Mouse (Mus musculus): ENCODE measurements at regions not wholly inside any gene's neighbourhood (a gene's known extent, or its start where the extent isn't known, plus 50 kb on each side); places are given as distances from the start of the nearest gene placed in this dataset.

DNA sequence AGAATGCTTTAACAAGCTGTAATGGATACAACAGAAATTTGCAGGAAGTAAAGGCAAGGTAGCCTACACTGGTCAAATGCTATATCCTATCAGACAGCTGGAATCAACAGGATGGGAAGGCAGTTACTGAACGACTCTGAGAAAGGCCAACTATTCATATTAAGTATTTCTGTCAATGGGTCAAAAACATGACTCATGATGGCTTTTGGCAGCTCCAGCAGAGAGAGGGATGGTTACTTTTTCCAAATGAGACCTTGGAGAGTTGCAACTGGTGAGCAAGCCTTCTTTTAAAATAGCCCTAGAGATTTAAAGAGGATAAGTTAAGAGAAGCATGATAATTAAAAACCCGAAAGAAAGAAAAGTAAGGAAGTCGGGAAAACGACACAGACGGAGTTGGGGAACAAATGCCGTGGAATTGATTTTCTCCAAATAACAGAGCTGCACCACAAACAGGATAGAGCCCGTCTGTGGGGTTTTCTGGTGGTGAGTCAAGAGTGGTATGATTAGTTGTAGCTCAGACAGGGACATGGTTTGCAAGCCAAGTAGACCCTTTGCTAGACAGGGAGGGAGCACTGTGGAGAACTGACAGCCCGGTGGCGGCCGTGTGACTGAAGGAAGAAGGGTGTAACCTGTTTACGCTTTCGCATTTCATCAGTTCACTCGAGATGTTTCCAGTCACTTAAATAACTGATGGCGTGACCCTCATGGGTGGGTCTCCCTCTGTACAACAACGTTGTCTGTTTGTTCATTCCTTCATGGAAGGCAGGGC, 3638.1 kb upstream of the Gm7489 start:
- peak; percentile 30 to 59 for DNase-seq (ENCODE audit: low spot score in 2 of 2)

DNA sequence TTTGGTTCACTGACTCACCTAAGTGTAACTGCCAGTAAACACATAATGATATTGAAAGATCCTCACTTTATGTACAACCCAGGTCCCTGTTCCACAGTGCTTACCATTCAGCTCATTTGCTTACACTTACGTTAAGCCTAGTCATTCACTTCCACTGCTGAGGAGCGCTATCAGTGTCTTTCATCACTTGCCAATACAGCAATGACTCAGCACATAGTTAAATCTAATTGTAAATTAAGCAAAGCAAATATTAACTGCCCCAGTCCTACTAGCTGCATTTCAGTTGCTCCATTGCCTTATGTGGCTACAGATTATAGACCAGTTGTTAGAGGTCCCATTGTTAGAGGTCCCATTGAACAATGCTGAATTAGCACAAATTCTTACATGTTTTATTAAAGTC, 3624.6 kb upstream of the Gm7489 start:
- DNase-seq (ENCODE audit: low spot score in 2 of 2) = no peak

DNA sequence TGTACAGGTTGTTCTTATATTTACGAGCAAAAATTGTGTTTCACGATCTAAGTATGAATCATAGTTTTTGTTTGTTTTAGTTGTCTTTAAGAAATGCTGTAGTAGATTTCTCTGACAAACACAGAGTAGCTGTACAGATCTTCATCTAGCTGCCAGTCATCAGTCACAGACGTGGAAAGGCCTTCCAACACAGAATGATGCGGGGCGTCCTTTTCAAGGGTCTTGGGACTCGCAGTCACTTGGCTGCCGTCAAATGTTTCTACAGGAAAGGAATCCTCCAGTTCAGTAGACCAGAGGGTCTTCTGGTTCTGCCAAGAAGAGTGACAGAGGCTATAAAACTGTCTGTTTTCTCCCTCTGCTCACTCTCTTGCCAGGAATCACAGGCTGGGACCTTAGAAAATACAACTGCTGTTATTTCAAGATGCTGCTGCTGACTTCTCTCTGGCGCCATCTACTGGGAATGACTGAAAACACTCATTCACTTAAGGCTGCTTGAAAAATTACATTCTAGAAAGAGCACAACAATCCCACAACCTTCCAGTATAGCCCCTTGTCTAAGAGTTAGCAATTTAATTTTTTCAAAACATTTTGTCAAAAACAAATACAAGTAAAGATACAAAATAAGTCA, 3623.3 kb upstream of the Gm7489 start:
- peak in 1 of 2 experiments; percentile 40 for DNase-seq (ENCODE audit: low spot score in 2 of 2)

DNA sequence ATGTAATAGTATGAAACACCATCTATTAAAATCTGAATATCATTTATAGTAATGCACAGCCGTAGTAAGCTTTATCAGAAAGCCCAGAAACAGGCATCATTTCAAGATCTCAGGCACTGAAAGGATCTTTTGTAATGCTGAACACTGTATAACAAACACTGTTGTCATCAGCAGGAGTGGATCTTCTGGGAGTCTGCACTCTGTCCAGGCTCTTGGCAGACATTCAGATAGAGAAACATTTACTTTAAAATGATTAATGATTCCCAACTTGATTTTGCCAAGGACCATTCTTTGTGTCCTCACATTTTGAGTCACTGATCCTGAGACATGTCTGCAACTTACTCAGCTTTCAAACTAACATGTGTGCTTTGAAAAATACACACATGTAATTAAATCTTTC, 3617.2 kb upstream of the Gm7489 start:
- no peak for DNase-seq (ENCODE audit: low spot score in 2 of 2)

DNA sequence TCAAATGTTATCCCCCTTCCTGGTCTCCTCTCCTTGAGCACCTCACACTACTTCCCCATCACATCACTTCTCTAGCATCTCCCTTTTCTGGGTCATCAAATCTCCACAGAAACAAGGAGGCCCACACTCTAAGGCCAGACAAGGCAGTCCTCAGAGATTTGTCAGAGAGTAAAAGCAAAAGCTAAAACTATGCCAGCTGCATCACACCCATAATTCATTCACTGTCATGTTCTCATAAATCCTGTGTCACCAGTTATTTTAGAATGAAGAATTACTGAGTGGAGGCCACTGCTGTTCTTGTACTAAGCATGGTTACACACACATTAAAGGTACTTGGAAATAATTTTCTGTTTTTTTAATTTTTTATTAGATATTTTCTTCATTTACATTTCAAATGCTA, 3613.1 kb upstream of the Gm7489 start:
- DNase-seq (ENCODE audit: low spot score in 2 of 2) = no peak

DNA sequence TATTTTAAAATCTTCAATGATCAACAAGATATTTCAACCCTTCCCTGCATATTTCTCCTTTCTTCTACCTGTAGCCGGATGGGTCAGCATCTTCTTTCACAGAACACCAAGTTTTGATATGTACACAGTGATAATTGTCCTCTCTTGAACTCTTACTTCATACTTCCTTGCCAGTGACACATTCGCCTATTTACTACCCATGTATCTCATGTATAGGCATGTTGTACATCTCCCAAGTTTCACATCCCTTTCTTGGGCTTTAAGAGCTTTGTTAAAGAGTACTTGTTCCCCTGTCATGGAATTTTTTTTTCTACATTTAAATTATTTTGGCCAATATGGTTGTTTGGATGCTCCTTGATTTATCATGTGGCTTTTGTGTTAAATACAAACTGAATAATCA, 3602.1 kb upstream of the Gm7489 start:
- no peak for DNase-seq (ENCODE audit: low spot score in 2 of 2)

DNA sequence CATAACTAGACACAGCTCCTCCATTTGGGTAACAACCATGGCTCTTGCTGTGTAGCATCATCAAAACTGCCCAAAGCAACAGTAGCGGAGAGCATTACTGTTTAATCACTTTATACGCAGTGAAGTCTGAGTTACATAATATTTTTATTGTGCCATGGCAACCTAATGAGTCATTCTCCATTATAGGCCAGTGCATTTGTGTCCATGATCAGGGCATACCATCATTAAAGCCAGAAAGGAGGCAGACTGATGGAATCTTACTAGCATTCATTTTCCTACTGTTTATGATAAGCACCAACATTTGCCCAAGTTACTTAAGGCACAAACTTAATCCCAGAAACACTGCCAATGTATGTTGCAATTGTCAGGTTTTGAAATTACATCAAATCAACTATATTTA, 3601.2 kb upstream of the Gm7489 start:
- DNase-seq (ENCODE audit: low spot score in 2 of 2) = no peak

DNA sequence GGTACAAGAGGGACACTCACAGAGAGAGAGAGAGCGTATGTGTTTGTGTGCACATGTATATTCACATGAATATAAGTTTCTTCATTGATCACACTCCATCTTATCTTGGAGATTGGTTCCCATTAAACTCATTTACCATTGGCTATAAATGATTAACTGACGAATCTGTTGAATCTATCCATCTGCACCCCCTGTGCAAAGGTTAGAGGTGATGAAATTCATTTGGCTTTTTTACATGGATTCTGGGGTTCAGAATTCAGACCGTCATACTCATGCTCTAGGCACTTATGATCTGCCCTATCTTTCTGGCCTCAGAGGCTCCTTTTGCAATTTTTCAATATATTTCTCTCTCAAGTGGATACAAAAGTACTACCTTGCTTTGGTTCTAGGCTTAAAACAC, 3582.9 kb upstream of the Gm7489 start:
- no peak for DNase-seq (ENCODE audit: low spot score in 2 of 2)

DNA sequence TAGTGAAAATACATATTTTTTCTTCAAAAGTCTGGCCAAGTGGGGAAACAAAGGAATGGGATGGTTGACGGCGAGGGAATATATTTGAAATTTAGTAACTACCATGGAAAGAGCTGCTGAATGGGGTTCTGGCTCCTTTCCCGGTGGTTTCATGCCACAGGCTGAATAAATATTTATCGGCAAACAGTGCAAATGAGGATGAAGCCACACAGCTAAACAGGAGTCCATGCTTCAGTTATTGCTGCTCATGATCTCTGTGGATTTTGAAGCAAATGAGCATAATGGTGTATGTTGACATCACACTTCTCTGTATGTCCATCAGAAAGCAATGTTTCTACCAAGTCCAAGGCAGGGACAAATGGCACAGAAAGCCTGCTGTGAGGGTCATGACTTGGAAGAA, 3580.6 kb upstream of the Gm7489 start:
- no peak for DNase-seq (ENCODE audit: low spot score in 2 of 2)

DNA sequence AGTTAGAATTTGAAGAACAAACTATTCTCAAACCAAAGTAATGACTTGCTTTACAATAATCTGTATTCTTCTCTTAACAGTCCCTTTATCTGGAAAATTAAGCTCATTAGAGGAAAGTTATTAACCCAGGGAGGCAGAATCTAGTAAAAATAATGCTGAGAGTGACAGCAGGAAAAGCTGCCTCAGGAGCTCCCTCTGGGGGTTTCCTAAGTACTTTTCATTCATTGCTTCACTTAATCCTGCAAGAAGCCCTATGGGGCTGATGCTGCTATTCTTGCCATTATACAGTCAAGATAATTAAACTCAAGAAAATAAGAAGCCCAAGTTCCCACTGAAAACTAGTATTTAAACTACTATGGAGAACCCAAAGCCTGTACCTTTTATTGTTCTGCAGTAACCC, 3563.9 kb upstream of the Gm7489 start:
- no peak for DNase-seq (ENCODE audit: low spot score in 2 of 2)

DNA sequence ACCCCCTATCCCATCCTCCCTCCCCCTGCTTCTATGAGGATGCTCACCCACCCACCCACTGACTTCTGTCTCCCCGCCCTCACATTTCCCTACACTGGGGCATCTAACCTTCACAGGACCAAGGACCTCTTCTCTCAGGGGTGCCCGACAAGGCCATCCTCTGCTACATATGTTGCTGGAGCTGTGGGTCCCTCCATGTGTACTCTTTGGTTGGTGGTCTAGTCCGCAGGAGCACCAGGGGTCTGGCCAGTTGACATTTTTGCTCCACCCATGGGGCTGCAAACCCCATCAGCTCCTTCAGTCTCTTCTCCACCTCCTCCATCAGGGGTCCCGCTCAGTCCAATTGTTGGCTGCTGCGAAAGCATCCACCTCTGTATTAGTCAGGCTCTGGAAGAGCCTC, 3539.2 kb upstream of the Gm7489 start:
- no peak for DNase-seq (ENCODE audit: low spot score in 2 of 2)

DNA sequence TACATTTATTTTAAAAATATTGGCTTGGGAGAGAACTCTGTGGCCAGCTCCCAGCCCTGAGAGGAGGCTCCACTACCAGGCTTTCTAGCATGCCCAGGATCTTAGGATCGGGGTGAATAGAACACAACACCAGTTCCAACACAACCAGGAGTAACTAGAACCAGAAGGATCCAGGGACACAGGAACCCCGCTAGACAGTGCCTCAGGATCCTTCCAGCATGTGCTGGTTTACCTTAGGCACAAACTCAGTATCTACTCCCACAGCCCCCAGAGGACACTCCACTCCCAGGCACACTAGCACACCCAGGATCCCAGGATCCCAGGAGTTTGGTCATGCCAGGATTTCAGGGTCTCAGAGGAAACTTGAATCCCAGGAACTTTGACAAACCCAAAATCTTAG, 3537.8 kb upstream of the Gm7489 start:
- DNase-seq (ENCODE audit: low spot score in 2 of 2) = no peak

DNA sequence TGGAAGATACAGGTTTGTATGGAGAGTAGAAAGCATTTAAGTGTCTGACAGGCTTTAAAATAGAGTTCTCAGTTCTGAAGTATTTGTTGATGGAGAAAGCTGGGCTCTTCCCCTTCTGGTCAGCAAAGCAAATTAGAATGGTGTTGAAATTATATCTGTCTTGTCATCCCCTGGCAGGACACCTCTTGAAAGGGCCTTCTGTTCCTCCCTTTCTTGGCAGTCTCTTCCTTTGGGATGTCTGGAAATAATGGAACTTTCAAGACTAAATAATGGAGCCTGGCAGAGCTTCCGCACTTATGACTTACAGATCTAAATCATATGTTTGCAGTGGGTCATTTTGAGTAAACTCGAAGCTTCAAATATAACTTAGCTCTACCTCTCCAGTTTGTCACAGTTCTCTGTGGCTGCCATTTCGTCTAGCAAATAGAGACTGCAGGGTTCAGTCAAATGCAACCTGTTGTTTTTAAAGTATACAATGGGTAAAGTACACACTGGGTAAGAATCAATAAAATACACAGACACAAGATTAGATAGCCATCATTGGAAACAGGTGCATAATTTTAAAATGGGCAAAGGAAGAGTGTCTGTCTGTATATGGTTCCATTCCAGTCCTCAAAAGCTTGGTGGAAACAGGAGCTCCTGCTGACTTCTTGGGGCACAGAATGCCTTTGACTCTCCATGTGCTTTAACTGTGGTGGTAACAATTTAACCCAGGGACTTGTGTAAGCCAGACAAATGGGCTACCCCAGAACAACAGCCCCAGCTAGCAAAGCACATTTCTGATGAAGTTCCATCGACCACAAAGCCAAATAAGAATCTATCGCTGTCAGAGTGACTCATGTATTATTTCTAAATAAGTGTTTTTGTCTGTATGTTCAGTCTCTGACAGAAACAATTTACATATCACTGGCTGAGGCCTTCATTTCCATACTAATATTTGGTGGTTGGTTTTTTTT, 3524.4 kb upstream of the Gm7489 start:
- DNase-seq (ENCODE audit: low spot score in 2 of 2) = no peak

DNA sequence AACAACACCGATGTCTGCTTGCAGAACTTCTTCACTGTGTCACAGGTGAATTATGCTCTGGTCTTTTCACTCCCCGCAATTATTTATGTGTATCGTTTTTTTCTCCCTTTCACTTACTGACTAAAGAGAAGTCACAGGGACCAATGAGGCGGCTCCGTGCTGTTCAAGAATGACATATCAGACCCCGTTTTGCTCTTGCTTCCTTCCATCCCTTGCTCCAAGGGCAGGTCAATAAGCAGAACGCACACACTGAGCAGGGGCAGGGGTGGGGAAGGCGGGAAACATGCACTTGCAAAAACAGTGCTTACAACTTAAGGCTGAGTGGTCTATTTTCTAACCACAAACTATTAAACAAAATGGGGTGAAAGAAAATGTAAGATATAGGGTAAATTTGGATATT, 3523.4 kb upstream of the Gm7489 start:
- peak in 1 of 2 experiments; percentile 3 for DNase-seq (ENCODE audit: low spot score in 2 of 2)

DNA sequence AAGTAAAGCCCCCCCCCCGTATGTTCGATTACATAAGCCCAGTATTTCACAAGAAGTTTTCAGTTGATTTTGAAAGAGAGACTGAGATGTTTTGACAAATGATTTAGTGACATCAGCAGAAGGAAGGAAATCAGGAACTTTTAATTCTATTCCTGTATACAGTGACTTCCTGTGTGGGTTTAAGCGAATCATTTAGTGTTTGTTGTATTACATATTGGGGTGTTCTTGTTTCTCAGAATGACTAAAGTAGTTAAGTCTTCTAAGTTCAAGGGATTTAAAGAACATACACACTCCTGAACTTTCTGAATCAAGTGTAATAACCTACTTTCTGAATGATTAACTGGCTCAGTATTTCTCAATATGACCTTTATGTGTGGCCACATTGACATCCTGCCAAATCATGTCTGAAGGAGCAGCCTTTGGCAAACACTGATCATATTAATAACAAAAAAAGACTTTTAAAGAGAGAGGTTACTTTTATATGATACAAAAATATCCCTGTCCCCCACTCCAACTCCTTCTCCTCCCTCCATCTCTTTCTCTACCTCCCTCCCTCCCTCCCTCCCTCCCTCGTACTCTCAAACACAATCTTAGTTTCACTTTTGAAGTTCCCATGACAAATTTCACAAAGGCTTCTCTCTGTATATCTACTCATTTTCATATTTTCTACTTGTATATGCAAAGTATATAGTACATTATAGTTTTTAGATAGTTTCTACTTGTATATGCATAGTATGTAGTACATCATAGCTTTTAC, 3522.8 kb upstream of the Gm7489 start:
- peak; percentile 3 to 5 for DNase-seq (ENCODE audit: low spot score in 2 of 2)

DNA sequence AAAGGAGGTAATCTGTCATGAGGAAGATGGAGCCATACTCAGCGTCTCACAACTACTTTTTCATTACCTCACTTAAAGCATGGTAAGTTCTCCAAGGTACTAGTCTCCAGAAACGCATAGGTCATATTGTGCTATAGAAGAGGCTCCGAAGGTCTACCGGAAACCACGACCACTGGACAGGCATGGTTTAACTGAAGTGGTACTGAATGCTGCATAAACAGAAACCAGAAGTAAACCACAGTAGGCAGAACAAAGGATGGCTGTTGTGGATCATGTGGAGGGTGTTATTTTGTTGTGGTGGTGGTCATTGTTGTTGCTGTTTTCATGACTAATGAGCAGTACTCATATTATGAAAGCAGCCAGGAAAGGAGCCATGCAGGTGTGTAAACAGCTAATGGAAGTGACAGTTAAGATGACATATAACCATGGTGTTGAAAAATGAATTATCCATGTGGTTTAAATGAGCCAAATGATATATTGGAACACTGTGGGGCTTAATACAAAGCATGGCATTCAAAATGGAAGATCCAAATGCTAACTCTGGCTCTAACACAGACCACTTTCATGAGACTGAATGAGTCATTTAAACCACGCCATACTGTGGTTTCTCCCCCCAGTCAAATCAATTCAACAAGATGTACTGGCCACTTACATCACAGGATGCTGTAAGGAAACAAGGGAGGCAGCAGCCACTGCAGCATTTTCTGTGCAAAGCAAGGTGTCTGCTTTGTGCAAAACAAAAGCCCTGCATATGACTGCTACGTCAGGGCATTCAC, 3484.5 kb upstream of the Gm7489 start:
- DNase-seq (ENCODE audit: low spot score in 2 of 2) = no peak

DNA sequence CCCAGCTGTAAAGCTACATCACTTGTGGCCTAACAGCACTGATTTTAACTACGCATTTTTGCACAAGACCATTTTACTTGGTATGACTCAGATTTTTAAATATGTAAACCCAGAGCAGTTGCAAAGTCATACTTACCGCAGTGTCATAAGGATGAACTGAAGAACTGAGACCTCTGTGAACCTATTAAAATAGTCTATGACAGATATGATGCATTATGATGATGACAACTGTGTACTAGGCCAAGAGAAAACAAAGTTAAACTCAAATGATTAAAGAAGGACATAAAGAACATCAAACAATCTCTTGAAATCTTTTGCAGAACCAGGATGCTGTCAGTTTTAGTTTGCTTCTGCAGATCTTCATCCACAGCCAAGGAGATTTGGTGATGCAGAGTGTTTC, 3483.3 kb upstream of the Gm7489 start:
- no peak for DNase-seq (ENCODE audit: low spot score in 2 of 2)

DNA sequence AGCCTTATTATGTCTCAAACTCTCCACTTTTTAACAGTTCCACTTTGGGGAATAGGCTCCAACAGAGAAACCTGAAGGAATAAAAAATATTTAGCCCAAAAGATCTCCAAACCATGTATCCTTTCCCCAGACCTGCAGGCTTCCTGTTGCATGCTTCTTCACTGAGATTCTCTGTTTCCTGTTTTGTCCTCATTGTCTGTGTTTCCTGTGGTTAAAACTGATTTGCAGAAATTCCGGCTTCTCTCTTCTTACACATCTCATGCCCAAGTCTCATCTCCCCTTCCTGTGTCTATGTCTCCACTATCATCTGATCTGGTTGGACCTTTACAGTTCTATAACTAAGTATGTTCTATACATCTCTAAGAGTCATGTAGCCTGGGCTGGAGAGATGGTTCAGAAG, 3482.2 kb upstream of the Gm7489 start:
- peak in 1 of 2 experiments; percentile 2 for DNase-seq (ENCODE audit: low spot score in 2 of 2)

DNA sequence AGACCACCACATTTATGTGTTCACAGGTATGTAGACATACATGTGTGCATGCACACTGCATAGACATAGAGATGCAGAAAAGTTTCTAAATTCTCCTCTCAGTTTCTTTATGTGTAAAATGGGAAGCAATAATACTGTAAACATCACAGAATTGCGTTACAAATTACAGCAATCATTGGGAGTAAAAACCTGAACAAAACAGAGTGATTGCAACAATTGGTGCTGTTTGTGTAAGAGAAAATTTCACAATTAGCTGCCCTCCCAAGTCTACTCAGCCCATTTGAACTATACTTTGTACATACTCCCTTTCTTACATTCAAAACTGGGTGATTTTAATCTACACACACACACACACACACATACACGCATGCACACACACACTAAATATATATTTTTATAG, 3480.8 kb upstream of the Gm7489 start:
- no peak for DNase-seq (ENCODE audit: low spot score in 2 of 2)

DNA sequence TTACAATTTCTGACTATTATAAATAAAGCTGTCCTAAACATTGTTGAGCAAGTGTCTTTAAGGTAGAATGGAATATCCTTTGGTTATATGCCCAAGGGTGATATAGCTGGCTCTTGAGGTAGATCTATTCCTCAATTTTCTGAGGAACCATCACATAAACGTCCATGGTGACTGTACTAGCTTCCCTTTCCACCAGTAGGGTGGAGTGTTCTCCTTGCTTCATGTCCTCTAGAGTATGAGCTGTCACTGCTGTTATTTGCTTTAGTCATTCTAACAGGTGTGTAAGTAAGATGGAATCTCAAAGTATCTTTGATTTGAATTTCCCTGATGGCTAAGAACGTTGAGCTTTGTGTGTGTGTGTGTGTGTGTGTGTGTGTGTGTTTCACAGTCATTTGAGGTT, 3475.7 kb upstream of the Gm7489 start:
- no peak for DNase-seq (ENCODE audit: low spot score in 2 of 2)

DNA sequence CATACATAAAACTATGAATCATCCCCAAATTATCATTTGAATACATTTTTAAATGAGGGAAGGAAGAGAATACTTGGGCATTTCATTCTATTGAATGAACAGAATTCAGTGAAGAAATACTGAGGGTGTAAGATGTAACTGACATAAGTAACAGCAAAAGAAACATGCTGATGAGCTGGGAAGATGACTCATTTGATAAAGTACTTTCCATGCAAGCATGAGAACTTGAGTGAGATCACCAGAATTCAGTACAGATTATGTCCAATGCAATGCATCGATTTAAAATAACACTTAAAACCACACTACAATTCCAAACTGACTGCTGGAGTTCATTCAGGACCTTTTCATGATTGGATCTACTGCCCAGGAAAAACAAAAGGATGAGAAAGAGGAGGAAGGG, 3467.1 kb upstream of the Gm7489 start:
- DNase-seq (ENCODE audit: low spot score in 2 of 2) = no peak
